Mouse (Mus musculus) bone marrow macrophage, adult 2 months (primary cell): ENCODE data around the gene Marveld2. TPM values are rescaled to one million over a fixed set of nuclear protein-coding genes. Genes with fewer than 3 reads are reported as not detected.

ENCODE experiments used
- H3K27ac ChIP-seq: 2 replicates; pipeline ENCODE4 v1.5.1; 2012; ENCODE audit warnings: low read depth, low read length; ENCODE audit not compliant: insufficient read depth
- H3K4me1 ChIP-seq: 2 replicates; pipeline ENCODE4 v1.6.1; 2012; ENCODE audit warnings: low read length; ENCODE audit not compliant: control insufficient read depth, insufficient read depth
- H3K4me3 ChIP-seq: 2 replicates; pipeline ENCODE4 v1.5.1; 2012; ENCODE audit warnings: mild to moderate bottlenecking, low read length, moderate library complexity; ENCODE audit not compliant: insufficient read depth
- CTCF ChIP-seq: IDR thresholded peaks from 2 replicates; pipeline ENCODE4 v1.5.1; 2012; ENCODE audit warnings: low read depth, mild to moderate bottlenecking, low read length, moderate library complexity
- POLR2A ChIP-seq: IDR thresholded peaks from 2 replicates; pipeline ENCODE4 v1.6.1; 2012; ENCODE audit warnings: mild to moderate bottlenecking, low read depth, low read length, borderline replicate concordance
- polyA plus RNA-seq: library from polyadenylated mRNA; stranded (reverse); fragments of >200 nt; gene quantifications from 2 replicates; pipeline ENCODE4 v1.2.4, GENCODE M21; 2012; ENCODE audit not compliant: missing spikeins, insufficient read depth, insufficient read length

Marveld2 gene
- polyA plus RNA-seq, 1 experiment: 0.47 TPM

DNA sequence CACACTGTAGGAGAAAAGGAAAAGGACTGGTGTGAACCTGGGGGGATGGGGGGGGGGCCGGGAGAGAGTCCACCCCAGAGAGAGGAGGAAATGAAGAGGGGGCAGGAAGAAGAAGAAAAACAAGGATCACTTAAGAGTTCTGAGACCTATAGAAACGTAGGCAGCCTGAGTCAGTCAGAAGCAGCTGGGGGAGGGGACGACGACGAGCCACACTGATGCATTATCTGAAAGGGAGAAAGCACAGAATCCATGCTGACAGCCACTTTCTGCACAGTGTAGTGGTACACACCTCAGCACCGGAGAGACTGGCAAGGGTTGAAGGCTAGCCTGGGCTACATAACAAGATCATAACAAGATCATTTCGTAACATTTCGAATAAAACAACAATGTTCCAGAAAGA is 15.7 kb downstream of the Marveld2 start:
- TF ChIP-seq POLR2A (no peak), CTCF (no peak)
- no peak overlapping the region for H3K4me3 ChIP-seq

DNA sequence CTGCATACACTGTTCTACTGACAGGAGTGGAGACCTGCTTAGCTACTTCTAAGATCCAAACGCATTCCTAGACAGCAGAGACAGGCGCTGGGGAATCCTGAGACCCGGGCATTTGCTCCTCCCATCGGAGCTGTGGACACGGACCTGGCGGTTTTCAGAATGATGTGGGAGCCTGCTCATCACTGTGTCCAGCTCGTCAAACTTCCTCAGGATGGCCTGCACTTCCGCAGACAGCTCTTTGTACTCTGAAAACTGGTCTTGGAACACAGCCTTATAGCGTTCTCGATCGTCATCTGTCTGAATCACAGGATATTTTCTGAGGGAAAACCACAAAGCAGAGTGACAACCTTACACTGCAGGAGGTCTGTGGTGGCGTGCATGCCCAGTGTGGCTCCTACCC is 16.5 kb downstream of the Marveld2 start:
- Histone ChIP-seq H3K4me1 (peaks cover 13% of the 10 kb centered on the region), H3K4me3 (no peak overlapping the region), H3K27ac (no peak overlapping the region)
- TF ChIP-seq CTCF (no peak), POLR2A (no peak)

More for the DNA sequence above, 15.7 kb downstream of the Marveld2 start:
- no peak overlapping the region for H3K27ac ChIP-seq
- H3K4me1 ChIP-seq: peaks cover 13% of the 10 kb centered on the region

DNA sequence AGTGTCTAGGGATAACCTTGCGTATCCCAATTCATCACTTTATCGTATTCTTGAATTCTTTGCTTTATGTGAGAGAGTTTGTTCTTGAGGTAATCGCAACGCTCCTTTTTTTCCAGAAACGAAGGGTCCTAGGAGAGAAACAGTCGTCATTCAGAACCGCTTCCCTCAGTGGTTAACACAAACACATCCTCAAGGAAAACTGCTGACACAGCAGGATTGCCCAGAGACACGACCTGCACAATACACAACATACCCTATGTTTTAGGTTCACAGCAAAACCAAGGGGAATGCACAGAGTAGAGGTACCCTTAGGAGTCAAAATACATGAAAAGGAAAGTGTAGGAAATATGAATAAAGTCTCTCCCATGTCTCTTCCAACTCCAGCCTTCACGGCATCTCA is 19.5 kb downstream of the Marveld2 start:
- peaks cover 12% of the 10 kb centered on the region for H3K4me1 ChIP-seq
- TF ChIP-seq POLR2A (no peak), CTCF (no peak)
- no peak overlapping the region for H3K4me3 ChIP-seq

DNA sequence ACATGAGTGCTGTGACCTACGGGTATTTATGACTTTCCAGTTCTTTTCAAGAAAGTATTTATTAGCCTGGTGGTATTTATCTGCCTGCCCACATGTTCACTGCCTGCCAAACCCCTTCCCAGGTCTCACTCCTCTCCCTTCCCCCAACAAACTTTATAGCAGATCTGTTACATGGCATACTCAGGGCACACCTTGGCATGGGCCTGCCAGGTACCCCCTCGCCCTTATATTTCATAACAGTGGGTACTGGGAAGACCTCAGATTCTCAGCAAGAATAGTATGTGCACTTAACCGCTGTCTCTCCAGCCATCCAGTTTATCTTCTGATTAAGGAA is 21.3 kb downstream of the Marveld2 start:
- no peak overlapping the region for H3K27ac ChIP-seq
- no peak overlapping the region for H3K4me3 ChIP-seq
- TF ChIP-seq POLR2A: no peak
- TF ChIP-seq CTCF: no peak
- peaks cover 4% of the 10 kb centered on the region; the same call in 1 of the 2 replicates for H3K4me1 ChIP-seq

More for the DNA sequence above, 19.5 kb downstream of the Marveld2 start:
- H3K27ac ChIP-seq: no peak overlapping the region

DNA sequence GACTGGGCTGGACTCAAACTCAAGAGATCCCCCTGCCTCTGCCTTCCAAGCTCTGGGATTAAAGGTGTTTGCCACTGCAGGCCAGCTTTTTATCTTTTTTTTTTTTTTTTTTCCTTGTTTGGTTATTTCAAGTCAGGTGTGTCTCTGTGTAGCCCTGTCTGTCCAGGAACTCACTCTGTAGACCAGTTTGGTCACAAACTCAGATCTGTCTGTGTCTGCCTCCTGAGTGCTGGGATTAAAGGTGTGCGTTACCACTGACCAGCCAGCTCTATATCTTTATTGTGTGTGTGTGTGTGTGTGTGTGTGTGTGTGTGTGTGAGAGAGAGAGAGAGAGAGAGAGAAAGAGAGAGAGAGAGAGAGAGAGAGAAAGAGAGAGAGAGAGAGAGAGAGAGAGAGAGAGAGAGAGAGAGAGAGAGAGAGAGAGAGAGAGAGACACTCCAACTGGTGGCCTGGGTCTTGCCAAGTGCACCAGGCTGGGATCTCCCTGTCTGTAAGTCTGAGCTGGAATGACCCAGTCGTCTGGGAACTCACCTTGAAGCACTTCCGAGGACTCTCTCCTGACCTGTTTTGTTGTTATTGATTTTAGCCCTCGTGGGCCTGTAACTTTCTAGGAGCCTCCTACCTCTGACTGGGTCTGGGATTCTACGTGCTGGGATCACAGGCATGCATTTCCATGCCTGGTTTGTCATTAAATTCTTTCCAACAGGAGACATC is 21.8 kb downstream of the Marveld2 start:
- TF ChIP-seq CTCF (no peak), POLR2A (no peak)
- peaks cover 4% of the 10 kb centered on the region; the same call in 1 of the 2 replicates for H3K4me1 ChIP-seq
- no peak overlapping the region for H3K27ac ChIP-seq
- no peak overlapping the region for H3K4me3 ChIP-seq

DNA sequence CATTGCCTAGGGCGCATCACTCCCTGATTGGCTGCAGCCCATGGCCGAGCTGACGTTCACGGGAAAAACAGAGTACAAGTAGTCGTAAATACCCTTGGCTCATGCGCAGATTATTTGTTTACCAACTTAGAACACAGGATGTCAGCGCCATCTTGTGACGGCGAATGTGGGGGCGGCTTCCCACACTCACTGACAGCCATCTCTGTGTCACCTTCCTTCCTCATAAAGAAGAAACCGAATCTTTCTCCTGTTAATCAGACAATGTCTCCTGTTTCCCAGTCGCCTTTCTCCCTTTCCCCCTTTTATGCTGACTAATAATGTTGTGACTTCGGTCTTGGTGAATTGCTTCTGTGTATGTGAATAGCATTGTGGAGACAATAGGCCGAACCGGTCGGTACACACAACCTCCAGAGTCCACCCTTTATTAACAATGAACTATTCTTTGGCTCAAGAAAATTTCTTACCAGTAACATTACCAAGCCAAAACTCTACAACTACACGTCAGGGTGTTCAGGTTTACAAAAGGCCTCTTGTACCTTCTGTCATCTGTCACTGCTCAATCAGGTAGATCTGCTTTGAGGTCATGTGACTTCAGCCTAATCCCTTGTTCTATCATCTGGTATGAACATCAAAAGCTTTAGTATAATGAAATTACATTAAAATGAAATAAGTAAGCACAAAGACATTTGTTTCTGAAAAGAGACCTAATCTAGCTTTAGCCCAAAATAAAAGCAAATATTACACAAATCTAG is 22.6 kb downstream of the Marveld2 start:
- H3K4me1 ChIP-seq: peaks cover 4% of the 10 kb centered on the region; the same call in 1 of the 2 replicates
- peak overlapping the region; percentile 45 for H3K4me3 ChIP-seq
- peak overlapping the region; percentile 80 for H3K27ac ChIP-seq
- TF ChIP-seq POLR2A (no peak), CTCF (no peak)

DNA sequence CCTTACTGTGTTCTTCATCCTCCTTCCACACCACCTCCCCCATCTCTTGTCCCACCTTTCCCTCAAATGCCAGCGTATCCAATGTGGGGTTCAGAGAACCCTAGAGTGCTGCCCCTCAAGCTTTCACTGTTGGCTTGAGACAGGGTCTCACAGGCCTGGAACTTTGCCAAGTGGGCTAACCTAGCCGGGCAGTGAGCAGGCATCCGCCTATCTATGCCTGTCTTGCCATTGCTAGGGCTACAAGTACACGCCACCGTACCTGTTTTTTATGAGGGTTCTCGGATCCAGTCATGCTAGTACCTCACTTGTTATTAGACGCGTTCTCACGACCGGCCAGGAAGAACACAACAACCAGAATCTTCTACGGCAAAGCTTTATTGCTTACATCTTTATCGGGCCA is 28.1 kb downstream of the Marveld2 start:
- Histone ChIP-seq H3K4me3 (peak overlapping the region; percentile 22; the same call in 1 of the 2 replicates), H3K4me1 (0 out of 2 replicates have a peak, but pooled peaks cover 3% of the 10 kb centered on the region), H3K27ac (no peak overlapping the region)
- TF ChIP-seq POLR2A (no peak), CTCF (no peak)

DNA sequence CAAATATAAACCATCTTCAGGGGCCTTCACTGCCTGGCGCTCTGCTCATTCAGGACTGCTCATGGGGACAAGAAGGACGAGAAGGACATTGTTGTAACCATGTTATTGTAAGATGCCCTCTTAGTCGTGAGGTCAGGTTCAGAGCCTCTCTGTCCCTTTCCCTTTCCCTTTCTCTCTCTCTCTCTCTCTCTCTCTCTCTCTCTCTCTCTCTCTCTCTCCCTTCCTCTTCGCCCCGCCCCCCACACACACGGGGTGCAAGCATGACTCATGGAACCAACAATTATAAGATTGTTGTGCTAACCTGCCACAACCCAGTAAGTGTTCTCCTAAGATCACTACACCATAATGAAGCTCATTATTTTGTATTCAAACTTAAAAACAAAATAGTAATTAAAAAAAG is 34.6 kb downstream of the Marveld2 start:
- no peak overlapping the region for H3K4me3 ChIP-seq

DNA sequence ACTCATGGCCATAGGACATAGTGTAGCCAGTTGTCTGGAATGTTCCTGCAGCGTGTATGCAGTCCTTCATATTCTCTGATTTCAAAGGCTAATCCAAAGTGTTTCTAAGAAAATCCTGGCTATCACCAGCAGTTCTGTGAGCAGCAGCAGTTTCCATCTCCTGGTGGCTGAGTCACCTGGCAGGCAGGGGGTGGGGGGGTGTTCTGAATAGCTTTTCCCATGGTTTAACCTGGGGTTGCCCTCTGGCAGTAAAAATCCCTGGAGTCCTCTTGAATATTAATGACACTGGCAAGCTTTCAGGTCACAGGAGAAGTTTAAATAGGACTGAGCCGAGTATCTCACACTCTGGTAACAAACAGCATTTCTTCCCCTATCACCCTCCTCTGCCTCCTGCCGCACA is 35.1 kb downstream of the Marveld2 start:
- TF ChIP-seq POLR2A (no peak), CTCF (no peak)
- H3K4me1 ChIP-seq: peaks cover 2% of the 10 kb centered on the region; the same call in 1 of the 2 replicates
- no peak overlapping the region for H3K4me3 ChIP-seq
- H3K27ac ChIP-seq: no peak overlapping the region

More for the DNA sequence above, 34.6 kb downstream of the Marveld2 start:
- Histone ChIP-seq H3K4me1 (peaks cover 2% of the 10 kb centered on the region; the same call in 1 of the 2 replicates), H3K27ac (no peak overlapping the region)
- no peak for TF ChIP-seq CTCF

DNA sequence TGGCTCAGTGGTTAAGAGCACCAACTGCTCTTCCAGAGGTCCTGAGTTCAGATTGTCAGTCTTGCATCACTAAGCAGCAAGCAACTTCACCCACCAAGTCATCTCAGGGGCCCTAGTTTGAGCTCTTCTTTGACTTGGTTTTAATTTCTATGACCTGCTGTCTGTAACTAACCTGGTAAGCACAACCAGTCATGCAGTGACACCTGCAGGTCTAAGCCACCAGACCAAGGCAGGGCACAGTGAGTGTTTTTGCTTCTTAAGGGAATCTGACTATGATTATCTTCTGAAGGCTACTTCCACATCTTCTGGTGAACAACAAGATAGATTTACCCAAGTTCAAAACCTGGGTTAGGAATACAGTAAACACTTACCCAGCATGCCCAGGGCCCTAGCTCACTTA is 36.8 kb downstream of the Marveld2 start:
- TF ChIP-seq POLR2A: no peak
- TF ChIP-seq CTCF: no peak
- Histone ChIP-seq H3K4me3 (no peak overlapping the region), H3K4me1 (peaks cover 4% of the 10 kb centered on the region; the same call in 1 of the 2 replicates), H3K27ac (no peak overlapping the region)
